Mouse (Mus musculus): ENCODE data around the gene Tmem138.

GRCm38 (mm10) chr19:10603660-10604523 is 26.7 kb upstream of the Tmem138 start:
- TF ChIP-seq CEBPB (IDR thresholded peaks at IDR 0.05; ENCODE audit: low read depth) (no peak), CTCF (IDR thresholded peaks at IDR 0.05; ENCODE audit: control insufficient read depth, insufficient read depth, insufficient read length) (no peak), USF1 (IDR thresholded peaks at IDR 0.05; ENCODE audit: low read depth) (no peak), MYOD1 (IDR thresholded peaks at IDR 0.05; ENCODE audit: control insufficient read depth, insufficient read length, low read depth) (no peak), MAX (IDR thresholded peaks at IDR 0.05) (no peak), MYOG (IDR thresholded peaks at IDR 0.05; ENCODE audit: control insufficient read depth, extremely low read depth, insufficient read length) (no peak)
